Mouse (Mus musculus): ENCODE measurements at regions not wholly inside any gene's neighbourhood (a gene's known extent, or its start where the extent isn't known, plus 50 kb on each side); places are given as distances from the start of the nearest gene placed in this dataset.

GRCm38 (mm10) chr4:56226493-56226892 lies 513.4 kb upstream of the Gm26657 start:
- TF ChIP-seq CTCF (IDR thresholded peaks at IDR 0.05; ENCODE audit: low read depth) (no peak), EP300 (optimal IDR thresholded peaks at IDR 0.05) (no peak)

Data from stomach, postnatal 0 days (tissue).